Mouse (Mus musculus) retina, embryonic 14.5 days (tissue): Measurements from ENCODE around the gene Tmem45a.

Source experiments
- DNase-seq: peaks from one replicate; pipeline ENCODE4 v3.0.0-alpha.2; 2015; ENCODE audit warnings: low spot score

Gene Tmem45a

GRCm38 (mm10) chr16:56795481-56796139, 90.4 kb downstream of the Tmem45a start, which contains the start of gene Adgrg7:
Adgrg7 (minus strand) TSS chr16:56795855.
- DNase-seq = no peak

GRCm38 (mm10) chr16:56794383-56795144, 91.4 kb downstream of the Tmem45a start:
- DNase-seq = no peak

- no peak for DNase-seq
Measured at GRCm38 (mm10) chr16:56793778-56794177, 92.2 kb downstream of the Tmem45a start.

GRCm38 (mm10) chr16:56785943-56786342, 100.0 kb downstream of the Tmem45a start:
- no peak for DNase-seq

- DNase-seq = peak; percentile 77
Measured at GRCm38 (mm10) chr16:56771163-56772105, 114.5 kb downstream of the Tmem45a start.
